Mouse (Mus musculus) MEL (cell line): ENCODE measurements around the gene Lmntd1. TPM values are rescaled to one million over a fixed set of nuclear protein-coding genes. Genes with fewer than 3 reads are reported as not detected.

Experiments used
- DNase-seq: peaks from one replicate; pipeline ENCODE4 v3.0.0; 2011; ENCODE audit warnings: low read depth, low spot score
- H3K27ac ChIP-seq: 2 replicates; pipeline ENCODE4 v1.5.1; 2012; ENCODE audit warnings: low read depth, mild to moderate bottlenecking, control low read depth, low read length, moderate library complexity; ENCODE audit not compliant: control insufficient read depth
- H3K27me3 ChIP-seq, 2 experiments: fragments of 150-350 bp in 1 of 2; sonication (generic) in 1 of 2; 2 replicates each; pipeline ENCODE4 v1.6.1; 2012; ENCODE audit warnings: low read length in 2 of 2, mild to moderate bottlenecking in 2 of 2, improper control_type of control experiment in 1 of 2, moderate library complexity in 1 of 2; ENCODE audit not compliant: insufficient read depth in 2 of 2, control insufficient read depth in 1 of 2
- H3K36me3 ChIP-seq, 2 experiments: 2 replicates each; pipeline ENCODE4 v1.6.1; 2012 to 2014; ENCODE audit warnings: low read length in 2 of 2, improper control_type of control experiment in 1 of 2, inconsistent platforms in 1 of 2, mild to moderate bottlenecking in 1 of 2; ENCODE audit not compliant: insufficient read depth in 2 of 2, control insufficient read depth in 1 of 2
- H3K4me1 ChIP-seq, 2 experiments: fragments of 150-350 bp in 1 of 2; sonication (generic) in 1 of 2; 2 replicates each; pipeline ENCODE4 v1.6.1; 2012; ENCODE audit warnings: low read length in 2 of 2, improper control_type of control experiment in 1 of 2, mild to moderate bottlenecking in 1 of 2; ENCODE audit not compliant: insufficient read depth in 2 of 2, control insufficient read depth in 1 of 2
- H3K4me3 ChIP-seq, 2 experiments: fragments of 150-350 bp in 1 of 2; sonication (generic) in 1 of 2; 2 replicates each; pipeline ENCODE4 v1.5.1; 2012; ENCODE audit warnings: low read depth in 2 of 2, low read length in 2 of 2, mild to moderate bottlenecking in 2 of 2, moderate library complexity in 2 of 2, control low read depth in 1 of 2, improper control_type of control experiment in 1 of 2; ENCODE audit not compliant: control insufficient read depth in 1 of 2, insufficient read depth in 1 of 2
- H3K79me2 ChIP-seq: 2 replicates; pipeline ENCODE4 v1.6.1; 2012; ENCODE audit warnings: mild to moderate bottlenecking, low read length, moderate library complexity; ENCODE audit not compliant: control insufficient read depth, poor library complexity, insufficient read depth
- H3K9ac ChIP-seq: 2 replicates; pipeline ENCODE4 v1.6.1; 2012; ENCODE audit warnings: low read depth, mild to moderate bottlenecking, control low read depth, low read length, moderate library complexity; ENCODE audit not compliant: control insufficient read depth, poor library complexity, severe bottlenecking
- H3K9me3 ChIP-seq: fragments of 150-350 bp; sonication (generic); replicated peaks from 2 replicates; pipeline ENCODE4 v1.6.1; 2012; ENCODE audit warnings: mild to moderate bottlenecking, low read length, improper control_type of control experiment, moderate library complexity; ENCODE audit not compliant: insufficient read depth
- CHD1 ChIP-seq: IDR thresholded peaks from 2 replicates; pipeline ENCODE4 v1.6.1; 2012; ENCODE audit warnings: low read depth, mild to moderate bottlenecking, inconsistent platforms, low read length, improper control_type of control experiment
- CTCF ChIP-seq, 3 experiments: IDR thresholded peaks in 2 of 3; conservative IDR thresholded peaks in 1 of 3; 2 replicates each; pipeline ENCODE4 v1.5.1; 2011 to 2012; ENCODE audit warnings: low read length in 3 of 3, low read depth in 2 of 3, mild to moderate bottlenecking in 2 of 3, improper control_type of control experiment in 1 of 3, inconsistent platforms in 1 of 3, mixed read lengths in 1 of 3, moderate library complexity in 1 of 3; ENCODE audit not compliant: control insufficient read depth in 1 of 3, insufficient read depth in 1 of 3, poor library complexity in 1 of 3, severe bottlenecking in 1 of 3
- E2F4 ChIP-seq: IDR thresholded peaks from 2 replicates; pipeline ENCODE4 v1.6.1; 2011; ENCODE audit warnings: low read depth, low read length, improper control_type of control experiment, borderline replicate concordance
- EP300 ChIP-seq, 2 experiments: IDR thresholded peaks; 2 replicates each; pipeline ENCODE4 v1.6.1; 2011; ENCODE audit warnings: improper control_type of control experiment in 2 of 2, low read length in 2 of 2, low read depth in 1 of 2, mild to moderate bottlenecking in 1 of 2
- GATA1 ChIP-seq: IDR thresholded peaks from 2 replicates; pipeline ENCODE4 v1.6.1; 2011; ENCODE audit warnings: low read depth, low read length, improper control_type of control experiment
- HCFC1 ChIP-seq: IDR thresholded peaks from 2 replicates; pipeline ENCODE4 v1.6.1; 2012; ENCODE audit warnings: low read depth, mild to moderate bottlenecking, inconsistent platforms, low read length, improper control_type of control experiment, moderate library complexity
- JUND ChIP-seq: IDR thresholded peaks from 2 replicates; pipeline ENCODE4 v1.6.1; 2011; ENCODE audit warnings: low read depth, mild to moderate bottlenecking, improper control_type of control experiment, low read length
- KAT2A ChIP-seq: conservative IDR thresholded peaks from 2 replicates; pipeline ENCODE4 v1.6.1; 2012; ENCODE audit warnings: low read depth, low read length, improper control_type of control experiment, inconsistent platforms
- MAFK ChIP-seq: IDR thresholded peaks from 2 replicates; pipeline ENCODE4 v1.6.1; 2011; ENCODE audit warnings: low read depth, mild to moderate bottlenecking, low read length, improper control_type of control experiment, borderline replicate concordance
- MAX ChIP-seq: IDR thresholded peaks from 2 replicates; pipeline ENCODE4 v1.6.1; 2011; ENCODE audit warnings: low read length, improper control_type of control experiment
- MAZ ChIP-seq: IDR thresholded peaks from 2 replicates; pipeline ENCODE4 v1.6.1; 2012; ENCODE audit warnings: low read depth, mild to moderate bottlenecking, inconsistent platforms, low read length, improper control_type of control experiment
- MEF2A ChIP-seq: IDR thresholded peaks from 2 replicates; pipeline ENCODE4 v1.6.1; 2014; ENCODE audit warnings: low read depth, mild to moderate bottlenecking, inconsistent platforms, low read length, improper control_type of control experiment; ENCODE audit not compliant: poor library complexity, insufficient replicate concordance, severe bottlenecking; ENCODE audit errors: extremely low read depth
- MYB ChIP-seq: IDR thresholded peaks from 2 replicates; pipeline ENCODE4 v1.6.1; 2011; ENCODE audit warnings: mild to moderate bottlenecking, low read depth, low read length, improper control_type of control experiment
- MYC ChIP-seq: IDR thresholded peaks from 2 replicates; pipeline ENCODE4 v1.6.1; 2011; ENCODE audit warnings: low read depth, mild to moderate bottlenecking, low read length, improper control_type of control experiment, moderate library complexity
- NELFE ChIP-seq: IDR thresholded peaks from 2 replicates; pipeline ENCODE4 v1.6.1; 2011; ENCODE audit warnings: low read depth, low read length, improper control_type of control experiment
- NRF1 ChIP-seq: IDR thresholded peaks from 2 replicates; pipeline ENCODE4 v1.6.1; 2014; ENCODE audit warnings: low read depth, mild to moderate bottlenecking, inconsistent platforms, low read length, improper control_type of control experiment, moderate library complexity; ENCODE audit not compliant: poor library complexity, insufficient read depth, severe bottlenecking
- POLR2A ChIP-seq, 2 experiments: IDR thresholded peaks; 2 replicates each; pipeline ENCODE4 v1.6.1; 2011 to 2012; ENCODE audit warnings: low read length in 2 of 2, mild to moderate bottlenecking in 2 of 2, control low read depth in 1 of 2, improper control_type of control experiment in 1 of 2, low read depth in 1 of 2, moderate library complexity in 1 of 2; ENCODE audit not compliant: control insufficient read depth in 1 of 2, insufficient read depth in 1 of 2, poor library complexity in 1 of 2
- POLR2AphosphoS2 ChIP-seq: IDR thresholded peaks from 2 replicates; pipeline ENCODE4 v1.6.1; 2011; ENCODE audit warnings: low read length, improper control_type of control experiment
- RCOR1 ChIP-seq: IDR thresholded peaks from 2 replicates; pipeline ENCODE4 v1.6.1; 2012; ENCODE audit warnings: low read depth, mild to moderate bottlenecking, inconsistent platforms, low read length, improper control_type of control experiment
- SIN3A ChIP-seq: IDR thresholded peaks from 2 replicates; pipeline ENCODE4 v1.6.1; 2012; ENCODE audit warnings: low read length, improper control_type of control experiment, inconsistent platforms
- SMC3 ChIP-seq: IDR thresholded peaks from 2 replicates; pipeline ENCODE4 v1.6.1; 2011; ENCODE audit warnings: low read depth, low read length, improper control_type of control experiment
- TAL1 ChIP-seq: IDR thresholded peaks from 2 replicates; pipeline ENCODE4 v1.6.1; 2012; ENCODE audit warnings: mild to moderate bottlenecking, inconsistent platforms, low read length, moderate library complexity, mixed read lengths
- TBP ChIP-seq: IDR thresholded peaks from 2 replicates; pipeline ENCODE4 v1.8.0; 2011; ENCODE audit warnings: low read depth, low read length, improper control_type of control experiment
- ZC3H11A ChIP-seq: IDR thresholded peaks from 2 replicates; pipeline ENCODE4 v1.6.1; 2012; ENCODE audit warnings: low read depth, mild to moderate bottlenecking, inconsistent platforms, low read length, improper control_type of control experiment
- ZKSCAN1 ChIP-seq: IDR thresholded peaks from 2 replicates; pipeline ENCODE4 v1.6.1; 2012; ENCODE audit warnings: low read depth, mild to moderate bottlenecking, inconsistent platforms, low read length, improper control_type of control experiment, moderate library complexity
- ZNF384 ChIP-seq: IDR thresholded peaks from 2 replicates; pipeline ENCODE4 v1.6.1; 2012; ENCODE audit warnings: low read depth, mild to moderate bottlenecking, inconsistent platforms, low read length, improper control_type of control experiment
- polyA plus RNA-seq, 2 experiments: library from polyadenylated mRNA; stranded (reverse) in 1 of 2; unstranded in 1 of 2; fragments of >175 nt in 1 of 2; fragments of >200 nt in 1 of 2; gene quantifications; 2 replicates each; pipeline versions ENCODE4 v1.2.1 to v1.2.4; 2012; ENCODE audit warnings: low replicate concordance in 2 of 2, low read depth in 1 of 2; ENCODE audit not compliant: insufficient read length in 2 of 2, insufficient read depth in 1 of 2, missing spikeins in 1 of 2
- total RNA-seq: library from RNA; depleted of rRNA; stranded (reverse); fragments of 300-350 nt; gene quantifications from 2 replicates; pipeline ENCODE4 v1.2.3, GENCODE M21; 2012

Lmntd1 gene
- total and polyA plus RNA-seq, 3 experiments, result not detected

- DNase-seq, result no peak
- TF ChIP-seq SMC3 (no peak), GATA1 (no peak), EP300 (IDR thresholded peaks at IDR 0.05; ENCODE audit: low read depth in 1 of 2, low read length in 2 of 2) (no peak), MAFK (no peak), KAT2A (no peak)
- Histone ChIP-seq H3K27me3 (no peaks in the 10 kb centered on the region), H3K9ac (no peak overlapping the region), H3K79me2 (no peaks in the 10 kb centered on the region), H3K27ac (no peak overlapping the region), H3K4me1 (peaks cover 3 to 10% of the 10 kb centered on the region in 2 experiments; a peak in 3 of 4 replicates), H3K36me3 (peaks cover 0 to 8% of the 10 kb centered on the region in 2 experiments; a peak in 2 of 4 replicates), H3K9me3 (no peaks in the 10 kb centered on the region), H3K4me3 (no peak overlapping the region)
Measured at GRCm38 (mm10) chr6:145326141-145326806, 287.8 kb downstream of the Lmntd1 start.

DNA sequence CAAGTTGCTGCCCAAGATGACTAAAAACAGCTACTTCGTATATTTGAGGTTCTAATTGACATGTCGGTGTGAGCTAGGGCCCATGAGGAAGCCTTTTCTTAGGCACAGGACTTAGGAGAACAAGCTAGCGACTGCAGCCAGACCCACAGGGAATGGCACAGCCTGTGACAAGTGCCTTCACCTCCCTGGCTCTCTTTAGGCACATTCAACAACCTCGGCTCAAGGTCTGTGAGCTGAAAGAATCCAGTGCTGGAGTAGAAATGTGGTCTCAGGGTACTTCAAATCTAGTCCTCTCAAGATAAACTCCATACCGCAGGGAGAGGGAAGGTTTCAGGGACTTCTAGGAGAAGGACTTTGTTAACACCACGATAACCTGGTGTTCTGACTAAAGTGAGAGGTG, 289.0 kb downstream of the Lmntd1 start:
- Histone ChIP-seq H3K27ac (no peak overlapping the region), H3K79me2 (no peaks in the 10 kb centered on the region), H3K27me3 (no peaks in the 10 kb centered on the region), H3K9me3 (no peaks in the 10 kb centered on the region), H3K4me1 (peaks cover 3 to 10% of the 10 kb centered on the region in 2 experiments; a peak in 3 of 4 replicates), H3K9ac (no peak overlapping the region), H3K36me3 (peaks cover 0 to 8% of the 10 kb centered on the region in 2 experiments; a peak in 2 of 4 replicates), H3K4me3 (no peak overlapping the region)
- TF ChIP-seq MEF2A (no peak), MYB (no peak), ZKSCAN1 (no peak), MYC (no peak), NELFE (no peak), E2F4 (no peak), NRF1 (no peak), GATA1 (no peak), MAX (no peak), POLR2AphosphoS2 (no peak)
- DNase-seq, result no peak

DNA sequence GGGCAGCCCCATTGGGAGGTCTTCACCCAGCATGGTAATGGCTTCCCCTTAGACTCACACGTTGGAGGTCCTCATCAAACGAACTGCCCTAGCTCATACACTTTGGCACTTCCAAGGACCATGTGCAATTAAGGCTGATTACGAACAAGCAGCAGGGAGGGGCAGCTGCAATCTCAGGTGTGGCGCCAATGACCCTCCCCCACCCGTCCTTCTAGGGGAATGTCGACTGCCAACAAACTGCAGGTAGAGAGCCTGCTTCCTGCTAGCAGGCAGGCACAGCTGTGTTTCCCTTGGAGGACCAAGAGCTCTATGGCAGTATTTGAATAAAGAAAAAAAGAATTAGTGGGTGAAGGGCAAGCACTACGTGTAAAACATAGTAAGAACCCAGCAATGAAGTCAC, 289.6 kb downstream of the Lmntd1 start:
- peaks cover 0 to 8% of the 10 kb centered on the region in 2 experiments; a peak in 2 of 4 replicates for H3K36me3 ChIP-seq
- H3K4me1 ChIP-seq, result peaks cover 3 to 10% of the 10 kb centered on the region in 2 experiments; a peak in 3 of 4 replicates
- no peaks in the 10 kb centered on the region for H3K9me3 ChIP-seq
- DNase-seq, result no peak
- no peaks in the 10 kb centered on the region for H3K79me2 ChIP-seq
- TF ChIP-seq MYB, result no peak
- no peak for TF ChIP-seq ZNF384
- TF ChIP-seq EP300 (IDR thresholded peaks at IDR 0.05; ENCODE audit: low read depth in 1 of 2, low read length in 2 of 2), result no peak
- TF ChIP-seq GATA1, result no peak
- TF ChIP-seq JUND, result no peak
- TF ChIP-seq RCOR1, result no peak
- no peak for TF ChIP-seq CTCF (IDR thresholded peaks at IDR 0.05 in 2 of 3, conservative IDR thresholded peaks at IDR 0.05 in 1 of 3; ENCODE audit: control insufficient read depth in 1 of 3, insufficient read depth in 1 of 3, low read depth in 2 of 3, low read length in 3 of 3, poor library complexity in 1 of 3, severe bottlenecking in 1 of 3)
- TF ChIP-seq HCFC1, result no peak
- TF ChIP-seq TBP, result no peak
- TF ChIP-seq NELFE, result no peak
- TF ChIP-seq MAZ, result no peak
- no peak for TF ChIP-seq MYC
- TF ChIP-seq SIN3A, result no peak
- TF ChIP-seq SMC3, result no peak
- TF ChIP-seq POLR2A (IDR thresholded peaks at IDR 0.05; ENCODE audit: control insufficient read depth in 1 of 2, insufficient read depth in 1 of 2, low read depth in 1 of 2, low read length in 2 of 2, poor library complexity in 1 of 2), result no peak
- no peak for TF ChIP-seq CHD1
- TF ChIP-seq MAX, result no peak
- no peak for TF ChIP-seq ZC3H11A
- TF ChIP-seq TAL1, result no peak
- TF ChIP-seq POLR2AphosphoS2, result no peak
- no peaks in the 10 kb centered on the region for H3K27me3 ChIP-seq
- H3K27ac ChIP-seq, result no peak overlapping the region
- H3K9ac ChIP-seq, result no peak overlapping the region
- no peak overlapping the region for H3K4me3 ChIP-seq
